Mouse (Mus musculus) liver, embryonic 14.5 days (tissue): ENCODE measurements at regions not wholly inside any gene's neighbourhood (a gene's known extent, or its start where the extent isn't known, plus 50 kb on each side); places are given as distances from the start of the nearest gene placed in this dataset.

ENCODE experiments used
- ATAC-seq: fragments of 200-750 bp; cut with Nextera tagmentation; 2 replicates; pipeline ENCODE4 v1.8.0; 2017; ENCODE audit warnings: moderate number of reproducible peaks, mild to moderate bottlenecking, moderate library complexity; ENCODE audit not compliant: insufficient read depth
- DNase-seq, 3 experiments: peaks; one replicate each; pipeline ENCODE4 v3.0.0-alpha.2; 2012 to 2013; ENCODE audit warnings: low read depth in 3 of 3, low spot score in 3 of 3
- H3K27ac ChIP-seq: fragments of 300-500 bp; sonication (generic); 2 replicates; pipeline ENCODE4 v1.5.1; 2014; ENCODE audit warnings: moderate library complexity, mild to moderate bottlenecking, control low read depth, inconsistent platforms
- H3K27me3 ChIP-seq: fragments of 300-500 bp; sonication (generic); 2 replicates; pipeline ENCODE4 v1.6.1; 2014; ENCODE audit warnings: mild to moderate bottlenecking, low read length, moderate library complexity; ENCODE audit not compliant: control insufficient read depth, insufficient read depth
- H3K36me3 ChIP-seq: fragments of 300-500 bp; sonication (generic); replicated peaks from 2 replicates; pipeline ENCODE4 v1.6.1; 2014; ENCODE audit warnings: low read depth; ENCODE audit not compliant: control insufficient read depth, insufficient read depth
- H3K4me1 ChIP-seq, 2 experiments: fragments of 200-500 bp in 1 of 2; fragments of 300-500 bp in 1 of 2; sonication (generic) in 1 of 2; replicated peaks; 2 replicates each; pipeline ENCODE4 v1.6.1; 2012 to 2014; ENCODE audit warnings: antibody characterized with exemption in 1 of 2, inconsistent platforms in 1 of 2, low read length in 1 of 2; ENCODE audit not compliant: control insufficient read depth in 2 of 2, insufficient read depth in 2 of 2
- H3K4me2 ChIP-seq: fragments of 300-500 bp; sonication (generic); 2 replicates; pipeline ENCODE4 v1.6.1; 2014; ENCODE audit warnings: low read depth, mild to moderate bottlenecking, control low read depth, moderate library complexity
- H3K4me3 ChIP-seq, 2 experiments: fragments of 200-500 bp in 1 of 2; fragments of 300-500 bp in 1 of 2; sonication (generic) in 1 of 2; 2 replicates each; pipeline ENCODE4 v1.5.1; 2012 to 2014; ENCODE audit warnings: low read depth in 2 of 2, low read length in 2 of 2, mild to moderate bottlenecking in 2 of 2, control low read depth in 1 of 2, inconsistent platforms in 1 of 2, moderate library complexity in 1 of 2; ENCODE audit not compliant: insufficient read depth in 1 of 2
- H3K9ac ChIP-seq: fragments of 300-500 bp; sonication (generic); replicated peaks from 2 replicates; pipeline ENCODE4 v1.6.1; 2014; ENCODE audit warnings: mild to moderate bottlenecking, control low read depth, moderate library complexity
- H3K9me3 ChIP-seq: fragments of 300-500 bp; sonication (generic); 2 replicates; pipeline ENCODE4 v1.6.1; 2016; ENCODE audit warnings: low read length, mixed read lengths; ENCODE audit not compliant: control insufficient read depth
- CTCF ChIP-seq: IDR thresholded peaks from 2 replicates; pipeline ENCODE4 v1.5.1; 2016; ENCODE audit warnings: antibody characterized with exemption, low read depth, control low read depth
- EP300 ChIP-seq: IDR thresholded peaks from 2 replicates; pipeline ENCODE4 v1.6.1; 2016; ENCODE audit warnings: antibody characterized with exemption, low read depth
- WGBS: fragments of 180-500 bp; shearing (Covaris S2); extraction: QIAGEN DNeasy Blood & Tissue Kit; methylation state at CpG from one replicate; pipeline ENCODE4 v1.1.7; 2014; ENCODE audit not compliant: insufficient replicate concordance; 5-methylcytosine and 5-hydroxymethylcytosine counted together

DNA sequence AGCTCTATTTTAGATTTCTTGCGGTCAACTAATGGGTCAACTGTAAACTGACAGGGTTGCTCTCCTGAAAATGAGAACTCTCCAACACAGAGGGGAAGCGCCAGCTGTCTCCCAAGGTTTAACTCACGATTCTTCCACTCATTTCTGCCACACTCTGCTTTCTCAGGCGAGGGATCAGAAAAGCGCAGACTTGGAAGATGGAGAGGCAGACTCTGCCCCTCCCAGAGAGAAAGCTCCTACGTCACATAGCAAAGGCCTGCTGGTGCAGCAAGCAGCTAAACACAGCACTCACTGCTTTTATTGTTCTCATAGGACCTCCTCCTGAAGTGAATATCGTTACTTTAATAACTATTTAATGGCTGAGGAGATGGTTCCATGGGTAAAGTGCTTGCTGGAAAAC is 73.6 kb upstream of the Sh3bp4 start:
- Histone ChIP-seq H3K36me3 (no peaks in the 10 kb centered on the region), H3K9ac (no peak overlapping the region), H3K4me3 (no peak overlapping the region), H3K4me1 (no peaks in the 10 kb centered on the region; a peak in 1 of 4 replicates), H3K27ac (no peak overlapping the region), H3K4me2 (no peak overlapping the region), H3K27me3 (no peaks in the 10 kb centered on the region), H3K9me3 (no peaks in the 10 kb centered on the region)
- DNase-seq: no peak
- ATAC-seq: no peak
- TF ChIP-seq EP300: no peak
- TF ChIP-seq CTCF: no peak
- 68% methylated on average over 7 of the region's 7 CpGs for WGBS

DNA sequence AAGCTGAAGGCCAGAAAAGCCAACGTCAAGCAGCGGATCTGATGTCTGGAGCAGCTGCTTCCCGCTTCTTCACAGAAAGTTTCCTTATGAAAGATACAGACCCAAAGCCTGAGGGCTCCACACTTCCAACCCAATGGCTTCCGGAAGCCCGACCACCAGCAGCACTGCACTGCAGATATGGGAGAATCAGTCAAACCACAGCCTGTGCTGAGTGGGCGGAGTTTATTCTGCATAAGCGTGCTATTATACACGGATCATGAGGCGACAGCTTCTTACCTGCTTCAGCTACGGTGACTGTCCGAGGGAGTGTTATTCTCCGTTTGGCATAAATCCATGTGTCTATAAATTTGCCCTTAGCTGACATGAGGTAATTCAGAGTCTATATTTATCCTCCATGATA is 72.4 kb upstream of the Sh3bp4 start:
- H3K9me3 ChIP-seq: no peaks in the 10 kb centered on the region
- H3K4me3 ChIP-seq: no peak overlapping the region
- WGBS: 51% methylated on average over 12 of the region's 12 CpGs
- H3K4me2 ChIP-seq: no peak overlapping the region
- H3K27me3 ChIP-seq: no peaks in the 10 kb centered on the region
- H3K27ac ChIP-seq: no peak overlapping the region
- H3K4me1 ChIP-seq: no peaks in the 10 kb centered on the region; a peak in 1 of 4 replicates
- TF ChIP-seq CTCF (no peak), EP300 (no peak)
- H3K9ac ChIP-seq: no peak overlapping the region
- H3K36me3 ChIP-seq: no peaks in the 10 kb centered on the region
- no peak for DNase-seq
- ATAC-seq: no peak

DNA sequence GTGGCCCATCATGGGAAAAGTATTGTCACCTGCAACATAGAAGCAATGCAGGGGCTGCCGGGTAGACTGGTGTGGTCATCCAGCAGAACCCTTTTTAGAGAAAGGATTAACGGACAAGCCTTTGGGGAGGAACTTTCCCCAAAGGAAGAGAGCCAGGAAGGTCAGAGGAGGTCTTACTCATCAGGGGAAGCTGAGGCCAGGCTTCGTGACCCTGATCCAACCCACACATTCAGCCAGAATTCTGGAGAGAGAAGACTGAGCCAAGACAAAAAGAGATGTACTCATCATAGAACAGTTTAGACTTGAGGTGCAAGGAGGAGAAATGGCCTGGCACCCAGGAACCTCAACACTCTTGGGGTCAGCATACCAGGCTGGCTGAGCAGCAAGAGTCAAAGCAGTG is 67.9 kb upstream of the Sh3bp4 start:
- Histone ChIP-seq H3K27me3 (no peaks in the 10 kb centered on the region), H3K9me3 (no peaks in the 10 kb centered on the region), H3K36me3 (no peaks in the 10 kb centered on the region), H3K4me3 (no peak overlapping the region), H3K4me2 (no peak overlapping the region), H3K27ac (no peak overlapping the region), H3K9ac (no peak overlapping the region), H3K4me1 (no peaks in the 10 kb centered on the region)
- no peak for TF ChIP-seq EP300
- TF ChIP-seq CTCF: no peak
- no peak for DNase-seq
- 47% methylated on average over 3 of the region's 3 CpGs for WGBS
- ATAC-seq: no peak

DNA sequence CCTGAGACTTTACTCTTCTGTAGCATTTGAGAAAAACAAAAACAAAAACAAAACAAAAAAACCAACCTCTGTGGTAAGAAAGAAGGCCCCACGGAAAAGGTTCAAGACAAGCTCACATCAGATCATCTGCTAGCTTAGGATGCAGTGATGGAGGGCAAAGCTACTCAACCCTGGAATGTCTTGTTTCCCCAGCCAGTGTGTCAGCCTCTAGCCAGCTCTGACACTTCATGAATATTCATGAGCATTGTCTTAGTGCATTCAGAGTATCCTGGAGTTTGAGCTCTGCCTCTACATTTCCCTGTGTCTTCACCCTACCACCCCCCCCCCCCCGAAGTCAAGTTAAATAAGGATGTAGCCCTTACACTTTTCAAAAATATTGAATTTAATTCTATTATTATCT is 66.5 kb upstream of the Sh3bp4 start:
- WGBS: 42% methylated on average over 2 of the region's 2 CpGs
- no peak for ATAC-seq
- TF ChIP-seq CTCF (no peak), EP300 (no peak)

DNA sequence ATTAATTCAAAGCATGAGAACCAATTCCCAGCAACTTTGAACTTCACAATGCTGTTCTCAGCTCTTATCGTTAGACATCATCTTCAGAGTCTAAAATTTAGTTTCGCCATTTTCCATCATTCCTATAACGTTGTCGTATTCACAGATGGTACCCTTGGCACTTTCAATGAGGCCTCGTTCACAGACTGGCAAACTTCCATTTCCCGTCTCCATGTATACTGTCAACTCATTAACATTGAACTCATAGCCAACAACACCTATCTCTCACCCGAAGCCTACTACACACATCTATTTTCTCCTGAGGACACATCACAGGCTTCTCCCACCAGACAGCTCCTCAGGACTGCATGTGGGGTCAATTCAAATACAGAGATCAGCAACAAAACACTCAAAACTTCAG is 62.7 kb upstream of the Sh3bp4 start:
- Histone ChIP-seq H3K4me3 (no peak overlapping the region), H3K4me1 (no peaks in the 10 kb centered on the region), H3K9ac (no peak overlapping the region), H3K4me2 (no peak overlapping the region), H3K27me3 (no peaks in the 10 kb centered on the region), H3K27ac (no peak overlapping the region), H3K36me3 (no peaks in the 10 kb centered on the region), H3K9me3 (no peaks in the 10 kb centered on the region)
- ATAC-seq (no peak), DNase-seq (no peak)
- no peak for TF ChIP-seq CTCF
- TF ChIP-seq EP300: no peak
- 66% methylated on average over 7 of the region's 7 CpGs for WGBS

More for the DNA sequence above, 66.5 kb upstream of the Sh3bp4 start:
- Histone ChIP-seq H3K4me3 (no peak overlapping the region), H3K36me3 (no peaks in the 10 kb centered on the region), H3K9me3 (no peaks in the 10 kb centered on the region), H3K9ac (no peak overlapping the region), H3K27me3 (no peaks in the 10 kb centered on the region), H3K4me1 (no peaks in the 10 kb centered on the region), H3K4me2 (no peak overlapping the region), H3K27ac (no peak overlapping the region)
- no peak for DNase-seq

DNA sequence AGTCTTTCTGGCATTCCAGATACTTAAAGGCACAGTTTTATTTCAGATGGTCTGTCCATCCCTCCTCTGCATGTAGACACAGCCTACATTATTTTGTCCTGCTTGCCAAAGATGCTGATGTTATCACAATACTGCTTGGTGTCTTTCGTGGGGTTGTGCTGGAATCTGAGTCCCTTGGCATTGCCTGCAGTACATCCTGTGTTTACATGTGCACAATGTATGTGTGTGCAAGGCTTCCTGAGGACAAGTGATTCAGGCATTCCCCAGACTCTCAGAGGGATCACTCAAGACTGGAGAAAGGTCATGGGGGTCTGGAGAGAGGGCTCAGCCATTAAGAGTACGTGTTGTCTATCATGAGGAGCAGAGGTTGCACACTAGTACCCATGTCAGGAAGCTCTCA is 60.0 kb upstream of the Sh3bp4 start:
- H3K36me3 ChIP-seq: no peaks in the 10 kb centered on the region
- no peaks in the 10 kb centered on the region for H3K27me3 ChIP-seq
- 39% methylated on average over 2 of the region's 2 CpGs for WGBS
- H3K27ac ChIP-seq: no peak overlapping the region
- TF ChIP-seq CTCF: no peak
- no peak for TF ChIP-seq EP300
- no peak overlapping the region for H3K9ac ChIP-seq
- no peak overlapping the region for H3K4me2 ChIP-seq
- ATAC-seq: no peak
- no peak for DNase-seq
- no peak overlapping the region for H3K4me3 ChIP-seq
- H3K9me3 ChIP-seq: no peaks in the 10 kb centered on the region
- no peaks in the 10 kb centered on the region for H3K4me1 ChIP-seq
